Mouse (Mus musculus) G1E-ER4 (cell line): Measurements from ENCODE around the gene Atxn1. TPM values are rescaled to one million over a fixed set of nuclear protein-coding genes. Genes with fewer than 3 reads are reported as not detected.

Experiments
- GATA1 ChIP-seq: IDR thresholded peaks from one replicate; pipeline ENCODE4 v1.8.0; 2012; ENCODE audit warnings: low read length, inconsistent platforms
- polyA plus RNA-seq: library from polyadenylated mRNA; stranded (reverse); fragments of >175 nt; gene quantifications from 2 replicates; pipeline ENCODE4 v1.2.3, GENCODE M21; 2012

Atxn1 gene
- polyA plus RNA-seq, 1 experiment: 5.5 TPM

DNA sequence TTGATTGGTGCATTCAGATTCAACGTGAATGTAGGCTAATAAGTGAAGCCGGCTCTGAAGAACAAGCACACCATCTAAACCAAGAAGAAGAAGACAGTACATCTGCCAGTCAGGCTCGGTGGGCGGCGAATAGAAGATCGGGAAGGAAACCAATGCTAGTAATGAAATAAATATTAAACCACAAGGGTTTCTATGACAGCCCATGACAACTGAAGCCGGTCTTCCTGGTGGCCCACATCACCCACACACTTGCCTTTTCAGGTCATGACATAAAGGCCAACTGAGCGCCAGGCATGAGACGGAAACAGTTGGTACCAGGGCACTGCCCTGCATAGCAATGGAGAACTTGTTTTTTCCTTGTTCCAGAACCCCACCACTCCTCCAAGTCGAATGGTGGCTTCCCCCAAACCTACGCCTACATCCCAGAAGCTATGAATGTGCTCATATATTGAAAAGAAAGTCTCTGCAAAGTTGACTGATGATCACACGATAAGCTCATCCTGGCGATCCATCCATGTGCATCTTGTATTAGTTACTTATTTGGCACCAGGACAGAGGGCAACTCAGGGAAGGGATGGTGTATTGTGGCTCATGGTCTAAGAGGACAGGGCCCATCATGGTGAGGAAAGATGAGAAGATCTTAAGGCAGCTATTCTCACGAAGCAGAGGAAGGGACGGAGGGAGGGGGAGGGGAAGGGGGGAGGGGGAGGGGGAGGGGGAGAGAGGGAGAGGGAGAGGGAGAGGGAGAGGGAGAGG lies 45.7 kb downstream of the Atxn1 start:
- TF ChIP-seq GATA1: no peak

DNA sequence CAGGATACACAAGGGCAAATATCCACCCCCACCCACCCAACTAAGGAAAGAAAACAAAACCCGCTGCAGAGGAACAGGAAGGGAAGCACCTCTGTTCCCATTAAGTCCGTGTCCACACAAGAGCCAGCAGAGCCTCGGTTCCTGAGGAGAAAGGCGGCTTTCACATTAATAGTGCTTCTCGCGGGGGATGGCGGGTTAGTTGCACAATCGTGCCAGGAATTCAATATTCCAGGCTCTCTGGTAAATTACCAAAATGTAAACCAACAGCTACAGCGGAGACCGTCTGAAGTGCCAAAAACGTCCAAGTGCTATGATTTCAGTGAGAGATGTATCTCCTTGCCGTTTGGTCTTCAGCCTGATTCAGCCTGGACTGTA lies 46.8 kb downstream of the Atxn1 start:
- no peak for TF ChIP-seq GATA1

DNA sequence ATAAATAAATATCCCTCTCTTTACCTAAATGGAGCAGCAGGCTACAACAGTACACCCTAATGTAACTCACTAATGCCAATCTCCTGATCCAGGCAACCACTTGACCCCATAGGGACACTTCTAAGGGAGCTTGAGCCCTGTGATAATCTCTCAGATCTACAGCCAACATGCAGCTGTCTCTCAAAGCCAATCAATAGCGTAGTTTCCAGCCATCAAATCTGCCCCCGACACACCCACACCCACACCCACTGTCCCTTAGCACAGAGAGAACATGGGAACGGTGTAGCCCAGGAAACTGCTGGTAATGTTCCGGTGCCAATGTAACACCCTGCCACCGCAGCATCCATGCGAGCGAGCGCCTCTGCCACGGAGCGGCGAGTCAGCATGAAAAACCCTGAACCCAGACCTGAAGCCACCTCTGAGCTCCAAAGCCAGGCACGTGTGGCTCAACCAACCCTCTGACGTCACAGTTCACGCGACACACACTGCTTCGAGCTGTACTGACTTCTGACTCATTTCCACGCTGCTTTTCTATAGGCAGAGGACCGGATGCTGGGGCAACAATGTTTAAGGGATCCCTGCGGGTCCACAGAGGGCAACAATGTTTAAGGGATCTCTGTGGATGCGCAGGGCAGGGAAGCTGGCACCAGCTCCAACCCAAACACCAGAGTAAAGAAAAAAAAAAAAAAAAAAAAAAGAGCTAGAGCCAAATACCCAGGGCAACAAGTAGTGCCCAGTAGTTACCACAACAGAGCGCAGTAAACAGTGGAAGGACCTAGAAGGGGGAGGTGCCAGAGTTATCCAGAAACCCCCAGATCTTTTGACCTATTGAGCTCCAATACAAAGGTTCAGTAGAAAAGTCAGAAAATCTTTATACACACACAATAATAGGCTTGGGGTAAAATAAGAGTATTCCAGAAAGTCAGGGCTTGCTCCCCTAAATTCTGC lies 47.5 kb downstream of the Atxn1 start:
- no peak for TF ChIP-seq GATA1

DNA sequence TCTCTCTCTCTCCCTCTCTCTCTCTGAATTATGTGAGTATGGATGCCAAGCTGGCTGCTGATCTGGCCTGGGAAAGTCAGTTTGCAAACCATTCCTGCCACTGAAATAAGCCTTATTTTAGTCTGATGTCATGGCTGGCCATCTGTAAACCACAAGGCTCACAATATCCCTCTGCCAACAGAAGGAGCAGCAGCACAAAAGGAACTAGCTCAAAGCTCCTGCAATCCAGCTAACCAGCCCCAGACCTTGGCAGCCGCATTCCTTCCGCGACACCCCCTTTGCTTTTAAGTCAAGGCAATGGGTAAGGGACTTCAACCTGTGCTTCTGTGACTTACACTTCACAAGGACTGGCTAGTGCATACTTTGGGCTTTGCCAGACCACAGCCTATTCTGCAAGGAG lies 48.9 kb downstream of the Atxn1 start:
- no peak for TF ChIP-seq GATA1

DNA sequence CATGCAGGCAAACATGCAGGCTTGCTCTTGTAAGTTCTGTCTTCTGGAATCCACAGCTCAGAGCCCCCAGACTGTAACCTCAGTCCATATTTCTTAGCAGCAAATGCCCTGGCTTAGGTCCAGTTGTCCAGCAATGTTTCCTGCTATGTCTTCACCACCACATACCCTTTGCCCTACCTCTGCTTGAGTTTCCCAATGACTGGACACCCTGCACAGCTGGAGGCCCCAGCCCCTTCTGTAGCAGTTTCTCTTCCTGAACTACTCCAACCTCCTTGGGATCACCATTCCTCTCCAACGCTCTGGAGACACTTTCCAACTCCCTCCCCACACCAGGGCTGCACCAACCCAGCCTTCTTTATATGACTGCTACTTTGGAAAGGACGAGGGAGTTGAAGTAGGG lies 49.8 kb downstream of the Atxn1 start:
- TF ChIP-seq GATA1: no peak

DNA sequence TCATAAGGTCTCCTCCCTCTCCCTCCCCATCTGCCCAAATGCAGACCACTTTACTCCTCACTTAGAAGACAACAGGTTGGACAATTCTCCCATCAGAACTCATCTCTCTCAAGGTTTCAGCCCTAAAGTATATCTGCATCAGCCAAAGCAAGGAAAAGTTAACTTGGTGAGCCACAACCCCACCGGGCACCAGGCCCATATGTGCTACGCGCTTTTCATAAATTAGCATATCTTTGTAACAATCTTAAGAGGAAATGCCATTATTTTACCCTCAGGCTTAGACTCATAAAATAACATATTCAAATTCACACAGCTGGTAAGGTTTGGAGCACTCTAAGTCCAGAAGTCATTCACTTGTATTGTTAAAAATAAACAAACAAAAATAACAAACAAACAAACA lies 50.7 kb downstream of the Atxn1 start:
- TF ChIP-seq GATA1: no peak

DNA sequence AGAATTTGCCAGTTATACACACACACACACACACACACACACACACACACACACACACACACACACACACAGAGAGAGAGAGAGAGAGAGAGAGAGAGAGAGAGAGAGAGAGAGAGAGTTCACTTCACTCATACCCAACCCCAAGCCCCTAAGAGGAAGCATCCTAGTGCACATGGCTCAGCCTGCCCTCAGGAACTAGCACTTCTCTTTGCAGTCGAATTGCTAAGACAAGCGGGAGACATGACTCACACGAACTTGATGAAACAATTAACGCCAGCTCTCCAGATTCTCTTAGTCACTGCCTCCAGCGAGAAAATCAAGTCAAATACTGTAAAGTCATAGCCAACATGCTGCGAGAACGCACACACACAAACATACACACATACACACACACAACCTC lies 53.0 kb downstream of the Atxn1 start:
- no peak for TF ChIP-seq GATA1

DNA sequence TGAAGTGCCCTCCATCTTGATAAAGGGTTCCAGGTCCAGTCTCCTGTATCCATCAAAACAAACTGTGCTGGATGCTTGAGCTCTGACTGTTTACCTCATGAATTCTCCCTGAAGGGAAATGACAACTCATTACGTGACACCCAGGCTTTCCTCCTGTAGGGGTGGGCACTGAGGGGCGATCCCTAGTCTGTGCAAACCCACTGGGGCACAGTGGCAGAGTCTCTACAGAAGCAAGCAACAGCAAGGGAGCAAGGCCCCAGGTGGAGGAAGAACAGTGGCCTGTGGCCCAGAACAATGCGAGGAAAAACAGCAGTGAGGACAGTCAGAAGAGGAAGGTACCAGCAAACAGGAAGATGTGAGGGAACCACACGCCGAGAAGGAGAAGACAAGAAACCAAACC lies 53.7 kb downstream of the Atxn1 start:
- TF ChIP-seq GATA1: no peak

DNA sequence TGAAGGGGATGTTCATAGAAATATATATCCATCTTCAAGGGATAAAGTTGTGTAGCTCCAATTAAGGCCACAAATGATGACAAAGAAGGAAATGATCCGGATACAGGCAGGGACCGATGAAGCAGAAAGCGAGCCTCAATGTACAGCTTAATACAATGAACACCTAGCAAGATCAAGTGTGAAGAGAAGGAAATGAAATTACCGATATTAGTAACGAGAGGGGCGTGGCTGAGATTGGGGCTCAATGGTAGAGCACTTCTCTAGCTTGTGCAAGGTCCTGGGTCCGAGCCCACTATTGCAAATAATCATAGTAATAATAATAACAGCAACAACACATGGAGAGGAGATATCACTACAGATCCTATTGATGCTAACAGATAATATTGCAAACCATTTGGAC lies 54.5 kb downstream of the Atxn1 start:
- TF ChIP-seq GATA1: no peak

DNA sequence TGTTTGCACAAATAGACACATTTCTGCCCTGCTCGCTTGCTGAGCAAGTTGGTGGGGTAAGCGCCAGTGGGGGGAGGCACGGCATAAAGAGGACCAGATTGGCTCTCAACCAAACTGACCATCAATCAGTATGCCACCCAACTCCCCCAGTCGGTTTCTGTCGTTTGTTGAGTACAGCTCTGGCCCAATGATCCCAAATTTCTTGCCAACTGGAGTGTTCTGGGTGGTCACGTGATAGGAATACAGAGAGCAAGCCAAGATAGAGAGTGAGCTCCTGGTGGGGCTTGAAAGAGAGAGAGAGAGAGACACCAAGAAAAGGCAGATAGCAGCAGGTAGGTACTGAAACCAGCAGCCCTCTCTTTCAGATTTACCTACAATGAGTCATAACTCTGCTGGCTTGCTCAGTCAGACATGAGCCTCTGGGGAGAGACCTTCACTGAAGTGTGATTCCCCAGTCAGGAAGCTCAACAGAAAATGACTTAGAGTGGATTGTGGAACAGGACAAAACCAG lies 57.6 kb downstream of the Atxn1 start:
- TF ChIP-seq GATA1: no peak

DNA sequence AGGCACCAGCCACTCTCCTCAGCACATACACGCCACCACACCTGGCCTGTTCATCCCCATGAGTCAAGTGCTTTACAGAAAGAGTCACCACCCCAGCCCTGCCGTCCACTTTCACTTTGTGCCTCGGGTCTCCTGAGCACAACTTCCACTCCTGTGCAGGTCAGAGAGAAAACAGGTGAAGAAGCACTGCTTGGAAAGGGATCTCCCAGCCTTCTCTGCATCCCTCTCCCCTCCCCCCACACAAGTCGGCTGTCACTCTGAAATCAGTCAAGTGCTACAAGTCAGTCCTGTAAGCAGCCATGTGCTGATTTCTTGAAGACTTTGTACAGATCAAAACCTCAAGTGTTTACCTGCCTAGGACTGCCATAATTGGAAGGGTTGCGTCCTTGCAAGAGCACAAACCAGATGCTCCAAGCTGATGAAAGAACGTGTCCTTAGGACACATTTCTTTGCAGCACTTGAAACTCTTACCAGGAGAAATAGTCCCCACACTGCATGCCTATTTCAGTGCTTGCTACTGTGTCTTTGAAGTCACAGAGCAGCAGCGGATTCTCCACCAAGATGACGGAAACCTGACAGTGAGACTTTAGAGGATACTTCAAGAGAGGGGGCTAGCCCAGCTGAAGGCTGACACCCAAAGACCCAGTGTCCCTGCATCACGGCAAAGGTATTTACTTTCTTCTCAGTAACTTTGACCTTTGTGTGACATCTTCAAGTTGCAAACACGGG lies 58.2 kb downstream of the Atxn1 start:
- TF ChIP-seq GATA1: no peak

DNA sequence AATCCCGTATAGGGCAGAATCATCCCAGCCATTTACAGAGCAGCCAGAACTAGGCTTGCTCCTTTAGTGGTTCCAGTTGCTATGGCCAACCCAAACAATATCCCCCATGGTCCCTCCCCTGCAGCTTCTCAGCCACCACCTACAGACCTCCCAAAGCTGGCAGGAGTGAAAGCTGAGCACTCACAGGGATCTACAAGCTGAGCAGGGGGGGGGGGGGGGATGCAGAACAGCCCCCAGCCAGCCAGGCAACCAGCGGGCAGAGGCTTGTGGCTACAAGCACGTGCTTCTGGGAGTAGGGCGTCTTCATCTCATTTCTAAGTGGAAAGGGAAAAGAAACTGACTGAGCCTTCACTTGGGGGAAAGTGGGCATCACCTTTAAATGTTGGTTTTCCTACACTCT lies 59.9 kb downstream of the Atxn1 start:
- TF ChIP-seq GATA1: no peak

DNA sequence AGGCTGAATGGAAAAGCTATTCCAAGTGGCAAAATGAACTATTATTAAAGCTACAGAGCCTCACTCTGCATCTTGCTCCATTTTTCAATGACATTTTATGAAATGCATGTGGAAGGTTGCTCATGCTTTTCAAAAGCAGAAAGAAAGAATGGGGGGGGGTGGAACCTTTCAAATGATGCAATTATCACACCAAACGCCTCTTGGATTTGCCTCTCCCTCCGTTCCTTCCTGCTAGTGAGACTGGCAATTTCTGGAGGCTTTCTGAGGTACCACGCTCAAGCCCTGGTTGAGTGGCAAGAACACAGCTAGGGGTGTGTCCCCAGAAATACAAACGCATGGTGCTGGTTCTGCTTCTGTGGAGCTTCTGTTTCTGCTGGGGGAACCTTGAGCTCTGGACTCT lies 60.4 kb downstream of the Atxn1 start:
- no peak for TF ChIP-seq GATA1

DNA sequence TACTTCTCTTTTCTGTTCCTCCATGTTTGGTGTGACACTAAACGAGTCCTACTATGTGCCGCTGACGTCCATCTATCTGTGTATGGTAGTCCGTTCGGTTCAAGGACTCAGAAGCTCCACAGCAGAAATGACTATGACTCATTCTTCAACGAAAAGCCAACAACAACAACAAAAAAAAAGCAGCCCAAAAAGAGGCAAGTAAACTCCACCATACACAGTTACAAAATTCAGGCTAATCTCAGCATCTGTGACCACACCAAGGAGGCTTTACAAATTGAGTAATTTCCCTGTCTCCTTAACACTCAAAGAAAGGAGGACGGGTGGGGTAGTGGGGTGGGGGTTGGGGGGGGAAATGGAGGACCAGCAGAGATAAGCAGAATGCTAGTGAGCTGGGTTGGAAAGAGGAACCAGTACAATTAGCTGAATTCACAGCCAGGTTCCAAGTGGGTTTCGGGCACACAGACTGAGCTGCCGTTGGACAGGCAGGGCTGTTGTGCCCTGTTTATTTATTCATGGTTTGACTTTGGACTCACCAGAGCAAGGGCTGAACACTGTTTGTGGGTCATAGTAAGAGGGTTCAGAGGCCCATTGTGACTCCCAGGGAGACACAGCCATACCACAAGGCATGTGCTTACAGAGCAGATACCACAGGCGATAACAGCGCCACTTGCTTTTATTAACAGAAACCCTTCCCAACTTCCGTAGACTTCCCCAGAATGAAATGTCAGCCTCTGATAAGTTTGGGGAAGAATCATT lies 61.1 kb downstream of the Atxn1 start:
- peak; percentile 88 for TF ChIP-seq GATA1

DNA sequence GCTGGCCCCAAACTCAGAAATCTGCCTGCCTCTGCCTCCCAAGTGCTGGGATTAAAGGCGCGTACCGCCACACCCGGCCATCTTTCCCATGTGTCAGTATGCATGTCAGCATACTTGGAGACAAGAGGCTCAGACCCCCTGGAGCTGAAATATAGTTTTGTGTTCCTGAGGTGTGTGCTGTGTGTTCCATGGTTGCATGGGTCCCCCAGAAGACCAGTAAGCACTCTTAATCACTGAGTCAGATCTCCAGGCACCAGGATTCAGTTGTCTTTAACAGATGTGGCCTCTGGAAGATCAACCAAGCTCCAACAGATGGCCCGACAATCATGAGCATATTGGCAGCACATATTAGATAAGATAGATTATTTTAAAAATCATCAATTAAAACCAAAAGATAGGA lies 62.4 kb downstream of the Atxn1 start:
- TF ChIP-seq GATA1: no peak

DNA sequence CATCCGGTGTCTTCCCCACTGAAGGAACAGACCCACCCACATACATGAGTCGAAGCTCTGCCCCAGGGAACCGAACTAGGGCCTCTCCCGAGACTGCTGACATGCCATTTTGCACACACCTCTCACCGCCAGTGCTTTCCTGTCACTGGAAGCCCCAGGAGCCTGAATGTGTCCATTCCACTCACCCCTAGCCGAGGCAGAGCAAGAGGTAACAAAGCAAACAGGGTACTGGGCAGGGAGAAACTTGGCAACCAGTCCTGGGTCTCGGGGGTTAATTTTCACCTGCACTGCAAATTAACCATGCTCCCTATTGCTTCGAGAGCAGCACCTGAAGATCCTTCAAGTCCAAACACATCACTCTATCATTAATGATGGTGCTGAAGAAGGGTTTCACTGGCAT lies 64.0 kb downstream of the Atxn1 start:
- TF ChIP-seq GATA1: no peak
